Mouse (Mus musculus): Measurements from ENCODE around the gene Gm10197.

DNA sequence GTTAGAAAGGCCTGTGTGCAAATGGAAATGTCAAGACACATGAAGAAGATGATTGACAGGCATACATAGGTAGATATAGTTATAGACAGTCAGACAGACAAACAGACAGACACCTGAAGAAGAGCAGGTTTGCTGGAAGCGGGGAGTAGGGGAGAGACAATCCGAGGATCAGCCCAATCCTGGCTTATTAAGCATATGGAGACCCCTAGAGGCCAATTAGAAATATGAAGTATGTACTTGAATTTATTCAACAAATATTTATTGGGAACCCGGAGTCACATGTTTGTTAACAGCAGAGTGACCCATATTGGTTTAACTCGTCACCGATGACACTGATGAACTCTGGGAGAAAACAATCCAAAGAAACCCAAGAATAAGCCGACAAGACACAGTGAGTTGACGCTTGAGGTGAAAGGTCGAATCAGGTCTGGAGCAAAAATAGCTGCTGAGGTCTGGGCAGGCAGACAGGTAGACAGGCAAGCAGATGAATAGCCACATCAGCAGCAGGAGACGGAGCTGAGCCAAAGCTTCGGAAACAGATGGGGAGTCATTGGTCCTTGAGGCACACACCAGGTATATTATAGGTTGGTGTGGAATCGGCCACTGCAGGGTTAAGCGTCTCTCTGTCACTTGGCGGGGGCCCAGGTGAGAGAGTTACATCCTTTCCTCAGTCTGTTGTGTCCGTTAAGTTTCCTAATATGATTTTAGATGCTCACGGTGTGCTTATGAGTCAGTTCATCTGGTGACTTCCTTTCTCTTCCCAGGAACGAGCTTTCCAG, 29.0 kb upstream of the Gm10197 start:
- TF ChIP-seq CTCF (IDR thresholded peaks at IDR 0.05; ENCODE audit: borderline replicate concordance, insufficient read depth, low read depth, low read length) (no peak), POLR2A (IDR thresholded peaks at IDR 0.05; ENCODE audit: borderline replicate concordance, insufficient read depth, low read length) (no peak)

Measured in cerebellum, adult 2 months (tissue).